In the genomic region with DNA sequence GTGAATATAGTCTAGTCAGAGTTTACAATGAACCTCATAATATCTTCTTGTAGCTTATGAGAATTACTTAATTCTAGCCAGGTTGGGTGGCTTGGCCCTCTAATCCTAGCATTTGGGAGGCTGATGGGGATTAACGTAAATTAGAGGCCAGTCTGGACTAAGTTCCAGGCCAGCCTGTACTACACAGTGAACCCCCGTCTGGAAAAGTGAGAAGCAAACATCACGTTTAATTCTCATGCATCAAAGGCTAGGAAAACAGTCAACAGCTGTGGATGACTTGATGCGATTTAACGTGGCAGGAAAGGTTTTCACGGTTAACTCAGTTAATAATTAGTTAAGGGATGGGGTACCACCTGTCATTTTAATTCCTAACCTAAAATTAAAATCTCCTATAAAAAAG, we compare ENCODE assay signal across 22 mouse cellular contexts.
"Had no signal": no experiment of that assay in that cellular context is flagged by ENCODE, and none has a peak within 500 bp of the region (broad histone marks: within the 10 kb centered on the region; RNA-seq: fewer than 3 reads in every experiment).

No protein-coding gene starts in this region.

- H3K9me3 ChIP-seq: limb, embryonic 10.5 days; limb, embryonic 13.5 days; liver, embryonic 12.5 days; liver, embryonic 15.5 days; lung, embryonic 15.5 days; megakaryocyte, embryonic 14.5 days; midbrain, embryonic 10.5 days; midbrain, embryonic 15.5 days; stomach, embryonic 15.5 days had no signal

- H3K27ac ChIP-seq: layer of hippocampus, adult 2 months; limb, embryonic 10.5 days; limb, embryonic 13.5 days; liver, embryonic 12.5 days; liver, embryonic 15.5 days; lung, embryonic 15.5 days; midbrain, embryonic 10.5 days; midbrain, embryonic 15.5 days; stomach, embryonic 15.5 days had no signal

- H3K27me3 ChIP-seq: limb, embryonic 13.5 days; liver, embryonic 12.5 days; liver, embryonic 15.5 days; lung, embryonic 15.5 days; midbrain, embryonic 15.5 days; stomach, embryonic 15.5 days had no signal

- H3K9ac ChIP-seq: limb, embryonic 13.5 days; liver, embryonic 12.5 days; liver, embryonic 15.5 days; lung, embryonic 15.5 days; midbrain, embryonic 15.5 days; stomach, embryonic 15.5 days had no signal

- H3K4me3 ChIP-seq: layer of hippocampus, adult 2 months; limb, embryonic 10.5 days; limb, embryonic 13.5 days; liver, embryonic 12.5 days; liver, embryonic 15.5 days; lung, embryonic 15.5 days; megakaryocyte, embryonic 14.5 days; midbrain, embryonic 10.5 days; midbrain, embryonic 15.5 days; stomach, embryonic 15.5 days had no signal

- H3K4me2 ChIP-seq: limb, embryonic 13.5 days; liver, embryonic 12.5 days; liver, embryonic 15.5 days; lung, embryonic 15.5 days; midbrain, embryonic 15.5 days; stomach, embryonic 15.5 days had no signal

- H3K4me1 ChIP-seq: limb, embryonic 13.5 days; lung, embryonic 15.5 days; megakaryocyte, embryonic 14.5 days; midbrain, embryonic 15.5 days; stomach, embryonic 15.5 days had no signal

- DNase-seq: kidney, adult 18-20 months; kidney, adult 9 months; kidney, postnatal 10 days; layer of hippocampus, adult 9-11 months; liver; lung, adult 18-20 months; lung, postnatal 10 days; lung, postnatal 36 days; right cerebral cortex, postnatal 25 days; spleen, adult 18-20 months; thymus, postnatal 36 days had no signal

- ATAC-seq: intestine, embryonic 16.5 days; liver, embryonic 12.5 days; midbrain, embryonic 15.5 days had no signal

- H3K36me3 ChIP-seq: limb, embryonic 10.5 days; limb, embryonic 13.5 days; liver, embryonic 12.5 days; liver, embryonic 15.5 days; lung, embryonic 15.5 days; midbrain, embryonic 10.5 days; midbrain, embryonic 15.5 days; stomach, embryonic 15.5 days had no signal
